Mouse (Mus musculus) kidney, adult 2 months (tissue): ENCODE data around the gene Coro1c. TPM values are rescaled to one million over a fixed set of nuclear protein-coding genes. Genes with fewer than 3 reads are reported as not detected.
A peak's percentile ranks its signal among the peaks of the same experiment; 100 is the strongest.

Source experiments
- DNase-seq: peaks from one replicate; pipeline ENCODE4 v3.0.0; 2021
- H3K27ac ChIP-seq: fragments of 200-500 bp; 2 replicates; pipeline ENCODE4 v1.5.1; 2012; ENCODE audit warnings: low read depth, low read length, control low read depth, inconsistent platforms; ENCODE audit not compliant: insufficient read depth
- H3K27me3 ChIP-seq: fragments of 200-500 bp; replicated peaks from 2 replicates; pipeline ENCODE4 v1.6.1; 2012; ENCODE audit warnings: mild to moderate bottlenecking, moderate library complexity, low read length, inconsistent platforms; ENCODE audit not compliant: control insufficient read depth, insufficient read depth
- H3K36me3 ChIP-seq: fragments of 200-500 bp; 2 replicates; pipeline ENCODE4 v1.6.1; 2012; ENCODE audit warnings: mild to moderate bottlenecking, moderate library complexity, low read length, inconsistent platforms; ENCODE audit not compliant: control insufficient read depth, insufficient read depth
- H3K4me1 ChIP-seq: fragments of 200-500 bp; 2 replicates; pipeline ENCODE4 v1.6.1; 2011; ENCODE audit warnings: low read length; ENCODE audit not compliant: control insufficient read depth, insufficient read depth
- H3K4me3 ChIP-seq: fragments of 200-500 bp; 2 replicates; pipeline ENCODE4 v1.5.1; 2011; ENCODE audit warnings: mild to moderate bottlenecking, low read depth, low read length, control low read depth; ENCODE audit not compliant: insufficient read depth
- CTCF ChIP-seq: fragments of 200-500 bp; conservative IDR thresholded peaks from 2 replicates; pipeline ENCODE4 v1.5.1; 2011; ENCODE audit warnings: low read depth, mild to moderate bottlenecking, control low read depth, low read length, moderate library complexity, mixed read lengths; ENCODE audit not compliant: insufficient read depth, insufficient read length
- POLR2A ChIP-seq: fragments of 200-500 bp; IDR thresholded peaks from one replicate; pipeline ENCODE4 v1.6.1; 2011; ENCODE audit warnings: low read depth, low read length, control low read depth
- WGBS: fragments of 180-500 bp; shearing (Covaris S2); methylation state at CpG from one replicate; pipeline ENCODE4 v1.1.7; 2018; 5-methylcytosine and 5-hydroxymethylcytosine counted together
- polyA plus RNA-seq: library from polyadenylated mRNA; depleted of rRNA; stranded (reverse); fragments of >200 nt; gene quantifications from 2 replicates; pipeline ENCODE4 v1.2.3, GENCODE M21; 2012

Gene Coro1c
- polyA plus RNA-seq, 1 experiment, result 43.1 TPM

DNA sequence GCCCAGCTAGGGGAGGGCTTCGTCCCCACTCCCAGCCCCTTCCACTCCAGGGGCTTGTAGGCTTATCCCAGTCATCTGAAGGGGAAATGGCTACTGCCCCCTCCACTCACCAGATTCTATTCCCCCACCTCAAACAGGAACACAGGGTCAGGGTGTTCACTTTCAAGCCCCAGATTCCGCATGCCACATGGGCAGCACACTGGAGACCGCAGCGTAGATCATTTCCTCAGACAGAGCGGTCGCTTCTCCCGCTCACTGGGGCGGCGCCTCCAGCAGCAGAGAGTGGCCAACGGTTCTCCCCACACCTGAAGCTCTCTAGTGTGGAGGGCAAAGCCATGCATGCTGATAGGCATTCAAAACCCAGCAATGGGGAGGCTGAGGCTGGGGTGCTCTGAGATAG is 71.6 kb downstream of the Coro1c start:
- TF ChIP-seq POLR2A (no peak), CTCF (no peak)
- Histone ChIP-seq H3K4me1 (no peaks in the 10 kb centered on the region), H3K27me3 (no peaks in the 10 kb centered on the region), H3K27ac (no peak overlapping the region), H3K4me3 (no peak overlapping the region), H3K36me3 (no peaks in the 10 kb centered on the region)
- no peak for DNase-seq
- WGBS, result 42% methylated on average over 10 of the region's 10 CpGs

DNA sequence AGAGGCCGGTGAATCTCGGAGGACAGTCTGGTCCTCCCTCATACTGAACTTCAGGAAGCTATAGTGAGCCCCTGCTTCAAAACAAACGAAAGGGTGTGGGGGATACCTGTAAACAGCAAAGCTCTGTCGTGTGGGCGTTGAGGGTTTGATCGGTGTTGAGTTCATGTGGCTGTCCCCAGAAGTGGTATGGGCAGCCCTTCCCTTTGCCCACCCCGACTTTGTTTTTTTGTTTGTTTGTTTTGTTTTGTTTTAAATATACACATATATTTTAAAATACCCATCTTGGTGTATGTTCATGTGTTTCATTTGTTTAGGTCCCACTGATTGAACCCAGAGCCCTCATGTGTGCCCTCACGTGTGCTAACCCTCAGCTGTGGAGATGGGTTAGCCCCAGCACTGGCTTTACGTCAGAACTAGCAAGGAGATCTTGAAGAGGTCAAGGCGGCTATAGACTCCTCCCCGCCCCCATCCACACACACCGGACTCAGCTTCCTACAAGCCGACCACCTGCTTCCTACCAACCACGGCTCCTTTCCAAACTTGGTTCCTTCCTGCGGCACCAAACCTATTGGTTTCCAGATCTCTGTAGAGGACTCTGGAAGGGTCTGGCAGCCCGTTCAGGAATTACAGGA is 75.1 kb downstream of the Coro1c start:
- H3K36me3 ChIP-seq, result no peaks in the 10 kb centered on the region
- no peaks in the 10 kb centered on the region for H3K27me3 ChIP-seq
- WGBS, result 52% methylated on average over 16 of the region's 16 CpGs
- no peak overlapping the region for H3K4me3 ChIP-seq
- H3K4me1 ChIP-seq, result no peaks in the 10 kb centered on the region
- TF ChIP-seq POLR2A (no peak), CTCF (no peak)
- no peak for DNase-seq
- no peak overlapping the region for H3K27ac ChIP-seq

DNA sequence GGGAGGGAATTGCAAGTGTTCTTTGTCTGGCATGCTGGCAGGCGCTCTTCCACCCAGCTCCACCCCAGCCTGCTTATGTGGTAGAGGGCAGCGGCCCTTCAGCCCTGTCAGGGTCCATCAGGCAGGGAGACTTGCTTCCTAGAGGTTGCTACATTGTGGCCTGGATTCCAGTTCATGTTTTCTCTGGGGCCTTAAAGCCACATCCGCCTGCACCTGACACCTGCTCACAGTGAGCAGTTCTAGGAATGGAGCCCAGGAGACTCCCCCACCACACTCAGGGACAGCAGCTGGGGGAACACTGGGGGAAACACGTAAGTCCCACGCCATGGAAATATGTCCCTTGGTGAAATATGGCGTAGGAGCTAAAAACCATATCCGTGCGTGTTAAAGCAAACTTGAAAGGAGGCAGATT is 76.1 kb downstream of the Coro1c start, which contains the start of gene Selplg:
Selplg (minus strand) TSS at position 155 of the 412 bp plus-strand sequence.
- Histone ChIP-seq H3K4me1 (no peaks in the 10 kb centered on the region), H3K27ac (no peak within 1 kb of the TSS), H3K36me3 (no peaks in the 10 kb centered on the region), H3K4me3 (no peak within 1 kb of the TSS), H3K27me3 (no peaks in the 10 kb centered on the region)
- WGBS, result 42% methylated on average over 8 of the region's 8 CpGs
- TF ChIP-seq CTCF, result no peak
- TF ChIP-seq POLR2A, result no peak
- DNase-seq, result no peak

DNA sequence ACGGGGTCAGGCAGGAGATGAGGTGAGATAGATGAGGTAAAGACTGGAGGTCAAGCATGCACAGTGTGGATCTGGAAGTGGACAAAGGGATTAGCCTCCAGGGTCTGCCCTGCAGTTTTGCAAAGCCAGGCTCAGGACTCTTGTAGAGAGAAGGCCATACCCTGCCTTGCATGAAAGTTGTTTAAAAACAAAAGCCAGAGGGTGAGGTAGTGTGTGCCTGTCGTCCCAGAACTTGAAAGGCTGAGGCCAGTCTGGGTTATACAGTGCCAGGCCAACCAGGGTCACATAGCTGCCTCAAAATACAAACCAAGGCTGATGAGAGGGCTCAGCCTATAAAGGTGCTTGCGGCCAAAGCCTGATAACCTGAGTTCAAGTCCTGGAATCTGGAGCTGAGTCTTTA is 76.8 kb downstream of the Coro1c start:
- H3K36me3 ChIP-seq, result no peaks in the 10 kb centered on the region
- DNase-seq, result no peak
- no peaks in the 10 kb centered on the region for H3K4me1 ChIP-seq
- H3K27me3 ChIP-seq, result no peaks in the 10 kb centered on the region
- no peak for TF ChIP-seq POLR2A
- TF ChIP-seq CTCF, result no peak
- H3K27ac ChIP-seq, result no peak overlapping the region
- H3K4me3 ChIP-seq, result no peak overlapping the region
- WGBS, result 71% methylated on average over 3 of the region's 3 CpGs

DNA sequence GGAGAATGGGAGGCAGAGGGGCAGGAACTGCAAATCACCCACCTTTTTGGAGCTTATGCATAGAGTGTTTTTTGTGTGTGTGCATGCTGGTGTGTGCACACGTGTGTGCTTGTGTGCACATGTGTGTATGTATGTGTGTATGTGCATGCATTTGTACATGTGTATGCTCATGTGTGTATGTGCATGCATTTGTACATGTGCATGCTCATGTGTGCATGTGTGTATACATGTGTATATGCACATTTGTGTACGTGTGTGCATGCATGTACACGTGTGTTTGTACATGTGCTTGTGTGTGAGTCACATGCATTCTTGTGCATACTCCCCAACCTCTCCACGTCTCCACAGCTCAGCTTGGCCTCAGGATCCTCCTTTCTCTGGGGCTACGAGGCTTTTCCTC is 77.8 kb downstream of the Coro1c start:
- 91% methylated on average over 5 of the region's 5 CpGs for WGBS
- TF ChIP-seq POLR2A (no peak), CTCF (no peak)
- no peaks in the 10 kb centered on the region for H3K4me1 ChIP-seq

DNA sequence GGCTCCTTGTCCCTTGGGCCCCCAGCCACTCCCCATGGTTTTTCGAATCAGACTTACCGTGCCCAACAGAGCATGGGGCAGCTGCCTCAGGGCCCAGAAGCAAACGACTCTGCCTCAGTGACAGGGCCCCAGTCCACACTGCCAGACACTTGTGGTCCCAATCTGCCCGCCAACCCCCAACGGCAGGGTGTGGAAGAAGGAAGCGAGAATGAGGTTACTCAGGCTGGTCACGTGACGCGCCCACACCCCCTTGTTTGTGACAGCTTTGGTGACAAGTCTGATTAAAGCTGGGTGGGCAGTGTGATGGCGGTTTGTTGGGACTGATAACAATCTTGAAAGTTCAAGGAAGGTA is 78.3 kb downstream of the Coro1c start:
- Histone ChIP-seq H3K36me3 (no peaks in the 10 kb centered on the region), H3K4me3 (0 out of 2 replicates have a peak overlapping the region, but pooled peaks have one; percentile 1), H3K4me1 (no peaks in the 10 kb centered on the region), H3K27ac (no peak overlapping the region), H3K27me3 (no peaks in the 10 kb centered on the region)
- 66% methylated on average over 10 of the region's 10 CpGs for WGBS
- peak; percentile 32 for DNase-seq
- no peak for TF ChIP-seq POLR2A
- no peak for TF ChIP-seq CTCF

More for the DNA sequence above, 77.8 kb downstream of the Coro1c start:
- Histone ChIP-seq H3K27me3 (no peaks in the 10 kb centered on the region), H3K27ac (no peak overlapping the region), H3K36me3 (no peaks in the 10 kb centered on the region), H3K4me3 (no peak overlapping the region)
- DNase-seq, result no peak

DNA sequence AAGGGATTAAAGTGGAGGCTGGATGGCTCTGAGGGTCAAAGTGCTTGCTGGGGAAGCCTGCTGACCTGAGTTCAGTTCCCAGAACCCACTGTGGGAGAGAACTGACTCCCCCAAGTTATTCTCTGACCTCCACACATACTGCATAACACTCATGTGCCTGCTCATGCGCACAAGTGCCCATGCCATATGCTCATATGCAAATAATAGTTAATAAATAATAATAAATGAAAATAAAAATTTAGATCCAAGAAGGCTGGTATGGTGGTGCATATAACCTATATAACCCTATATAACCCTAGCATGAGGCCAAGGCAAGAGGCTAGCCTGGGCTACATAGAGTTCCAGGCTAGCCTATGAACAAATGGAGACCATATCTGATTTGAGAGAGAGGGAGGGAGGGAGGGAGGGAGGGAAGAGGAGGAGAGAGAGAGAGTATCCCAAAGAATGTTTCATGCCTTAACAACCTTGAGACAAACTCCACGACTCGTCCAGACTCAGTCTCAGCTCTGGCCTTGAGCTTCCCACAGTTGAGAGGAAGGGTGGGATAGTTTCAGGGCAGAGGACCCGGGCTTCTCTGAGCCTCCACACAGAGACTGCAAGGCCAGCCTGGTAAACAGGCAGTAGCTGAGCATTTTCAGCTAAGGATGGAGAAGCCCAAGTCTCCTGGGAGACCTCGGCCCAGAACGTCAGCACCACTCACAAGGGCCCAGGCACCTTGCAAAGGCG is 78.8 kb downstream of the Coro1c start:
- H3K4me1 ChIP-seq, result no peaks in the 10 kb centered on the region
- TF ChIP-seq POLR2A, result no peak
- TF ChIP-seq CTCF, result no peak
- no peak for DNase-seq
- WGBS, result 80% methylated on average over 7 of the region's 7 CpGs
- no peak overlapping the region for H3K27ac ChIP-seq
- H3K27me3 ChIP-seq, result no peaks in the 10 kb centered on the region
- 0 out of 2 replicates have a peak overlapping the region, but pooled peaks have one; percentile 1 for H3K4me3 ChIP-seq
- H3K36me3 ChIP-seq, result no peaks in the 10 kb centered on the region

DNA sequence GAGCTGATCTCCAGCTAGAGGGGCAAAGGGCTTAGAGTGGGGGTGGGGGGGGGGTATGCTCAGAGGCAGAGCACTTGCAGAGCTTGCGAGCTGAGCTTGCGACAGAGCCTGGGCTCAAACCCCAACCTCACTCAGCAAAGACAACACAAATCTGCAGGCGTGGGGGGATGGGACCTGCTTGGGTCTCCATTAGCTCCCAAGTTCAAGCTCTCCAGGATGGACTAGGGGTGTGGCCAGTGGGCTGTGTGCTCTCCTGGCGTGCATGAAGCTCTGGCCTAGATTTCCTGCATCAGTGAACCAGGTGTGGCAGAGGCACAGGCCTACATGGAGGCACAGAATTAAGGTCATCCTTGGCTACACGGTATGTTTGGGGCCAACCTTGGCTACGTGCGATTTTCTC is 80.1 kb downstream of the Coro1c start:
- Histone ChIP-seq H3K4me1 (no peaks in the 10 kb centered on the region), H3K27ac (no peak overlapping the region), H3K27me3 (no peaks in the 10 kb centered on the region), H3K36me3 (no peaks in the 10 kb centered on the region), H3K4me3 (no peak overlapping the region)
- 55% methylated on average over 7 of the region's 7 CpGs for WGBS
- TF ChIP-seq POLR2A (no peak), CTCF (no peak)
- no peak for DNase-seq
